Mouse (Mus musculus) stomach, postnatal 0 days (tissue): ENCODE measurements around the gene Abcd4.

Experiments used
- CTCF ChIP-seq: IDR thresholded peaks from 2 replicates; pipeline ENCODE4 v1.5.1; 2016; ENCODE audit warnings: antibody characterized with exemption, low read depth, mild to moderate bottlenecking, moderate library complexity
- EP300 ChIP-seq: optimal IDR thresholded peaks from 2 replicates; pipeline ENCODE3; 2016; ENCODE audit warnings: antibody characterized with exemption

- TF ChIP-seq CTCF (peak; percentile 27), EP300 (no peak)
These were observed 35.9 kb downstream of the Abcd4 start for GRCm38 (mm10) chr12:84581285-84581684.
